Mouse (Mus musculus) right cerebral cortex, adult 18-20 months (tissue): ENCODE results near the gene Mllt10.

ENCODE experiments used
- DNase-seq: peaks from one replicate; pipeline ENCODE4 v3.0.0; 2022; ENCODE audit warnings: mixed read lengths

Mllt10 gene

DNA sequence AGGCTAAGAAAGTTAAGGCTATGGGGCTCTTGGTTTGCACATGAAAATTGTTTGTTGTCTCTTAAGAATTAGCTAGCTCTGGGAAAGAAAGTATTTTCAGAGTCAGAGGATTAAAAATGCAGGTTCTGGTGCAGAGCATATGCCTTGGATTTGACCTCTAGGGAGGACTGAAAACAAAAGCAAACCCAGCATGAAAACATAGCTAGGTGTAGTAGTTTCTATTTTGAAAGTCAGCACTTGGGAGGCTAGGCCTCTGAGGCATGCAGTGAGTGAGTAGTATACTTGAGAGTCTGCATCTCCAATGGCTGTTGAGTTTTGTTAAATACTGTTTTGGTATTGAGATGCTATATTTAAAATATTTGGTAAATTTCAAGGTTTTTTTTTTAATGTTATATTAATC is 39.3 kb downstream of the Mllt10 start:
- no peak for DNase-seq

DNA sequence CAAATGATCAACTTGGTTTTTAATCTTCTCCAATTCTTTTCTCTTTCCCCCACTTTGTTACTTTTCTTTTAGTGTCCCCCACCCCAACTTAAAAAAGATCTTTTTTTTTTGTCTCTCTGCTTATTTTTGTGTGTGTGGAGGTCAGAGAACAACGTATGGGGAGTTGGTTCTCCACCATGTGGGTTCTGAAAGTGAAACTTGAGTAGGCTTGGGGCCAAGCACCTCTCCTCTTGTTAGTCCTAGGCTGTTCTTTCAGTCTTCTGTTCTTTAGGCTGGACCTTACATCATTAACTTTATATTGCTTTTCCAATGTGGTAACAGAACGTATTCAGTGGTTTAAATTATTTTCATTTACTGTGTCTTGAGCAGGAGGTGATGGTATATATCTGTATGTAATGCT is 40.8 kb downstream of the Mllt10 start:
- no peak for DNase-seq

DNA sequence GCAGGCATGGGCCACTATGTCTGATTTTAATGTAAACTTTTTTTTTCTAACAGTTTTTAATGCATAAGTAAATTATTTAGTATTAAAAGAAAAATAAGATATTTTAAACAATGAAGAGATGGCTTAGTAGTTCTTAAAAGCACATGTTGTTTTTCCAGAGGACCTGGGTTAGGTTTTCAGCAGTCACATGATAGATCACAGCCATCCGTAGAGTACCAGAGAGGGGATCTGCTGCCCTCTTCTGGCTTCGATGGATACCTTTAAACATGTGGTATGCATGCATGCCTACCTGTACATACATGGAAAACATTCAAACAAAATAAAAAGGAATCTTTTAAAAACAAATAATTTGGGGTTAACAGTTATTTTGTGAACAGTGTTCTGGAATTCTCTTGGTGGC is 45.9 kb downstream of the Mllt10 start:
- DNase-seq: no peak

DNA sequence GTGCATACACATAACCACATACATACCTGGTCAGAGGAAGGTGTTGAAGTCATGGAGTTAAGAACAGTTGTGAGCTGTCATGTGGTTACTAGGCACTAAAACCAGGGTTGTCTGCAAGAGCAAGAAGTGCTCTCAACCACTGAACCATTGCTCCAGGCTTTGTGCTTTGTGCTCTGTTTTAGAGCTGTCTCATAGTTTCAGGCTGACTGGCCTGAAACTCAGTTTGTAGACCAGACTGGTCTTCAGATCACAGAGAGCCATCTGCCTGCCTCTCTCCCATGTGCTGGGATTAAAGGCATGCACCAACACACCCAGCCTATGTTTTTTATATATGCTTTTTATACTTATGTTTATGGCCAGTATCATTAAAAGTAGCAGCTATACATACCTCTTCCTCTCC is 52.5 kb downstream of the Mllt10 start:
- no peak for DNase-seq

DNA sequence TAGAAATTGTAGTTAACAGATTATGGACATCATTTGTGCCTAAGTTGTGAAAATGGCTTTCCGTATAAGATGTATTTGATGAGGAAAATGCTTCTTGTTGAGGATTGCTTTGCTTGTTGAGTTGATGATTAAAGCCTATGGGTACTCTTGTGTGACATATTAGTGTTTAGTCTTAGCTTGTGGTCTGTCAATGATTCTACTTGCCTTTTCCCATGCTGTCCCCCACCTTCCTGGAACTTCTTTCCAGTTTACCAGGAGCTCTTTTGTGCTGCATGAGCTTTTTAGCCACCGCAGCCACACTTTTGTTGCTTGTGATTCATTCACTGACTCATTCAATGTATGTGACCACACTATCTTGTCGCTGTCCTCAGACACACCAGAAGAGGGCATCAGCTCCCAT is 53.2 kb downstream of the Mllt10 start:
- no peak for DNase-seq

DNA sequence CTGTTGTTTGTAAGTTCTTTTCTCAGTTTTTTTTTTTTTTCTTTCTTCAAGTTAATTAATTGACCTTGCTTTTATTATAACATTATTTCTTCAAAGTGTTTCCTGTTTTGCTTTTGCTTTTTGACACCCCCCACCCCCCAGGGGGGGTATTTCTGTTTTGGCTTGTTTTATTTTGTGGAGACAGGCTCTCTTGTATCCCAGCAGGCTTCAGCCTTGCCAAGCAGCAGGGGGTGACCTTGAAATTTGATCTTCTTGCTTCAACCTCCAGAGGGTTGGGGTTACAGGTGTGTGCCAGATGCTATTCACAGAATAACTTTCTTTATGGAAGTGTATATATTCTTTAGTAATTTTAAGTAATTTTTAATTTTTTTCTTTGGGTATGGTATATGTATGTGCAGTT is 56.4 kb downstream of the Mllt10 start:
- DNase-seq: no peak

DNA sequence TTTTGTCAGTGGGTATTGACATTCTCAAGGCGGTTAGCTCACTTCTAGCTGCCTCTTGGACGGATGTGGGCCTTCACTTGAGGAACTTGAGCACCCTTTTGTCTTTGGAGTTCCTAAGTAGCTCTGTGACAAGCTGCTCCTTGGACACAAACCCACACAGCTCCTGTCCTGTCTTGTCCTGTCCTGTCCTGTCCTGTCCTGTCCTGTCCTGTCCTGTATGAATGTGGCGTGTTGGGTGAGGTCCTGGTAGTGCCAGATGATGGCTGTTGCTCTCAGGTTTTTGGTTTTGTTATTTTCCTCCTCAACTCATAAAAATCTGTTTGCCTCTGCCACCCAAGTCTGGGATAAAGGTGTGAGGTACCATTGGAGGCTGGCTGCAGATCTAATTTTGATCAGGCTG is 61.4 kb downstream of the Mllt10 start:
- no peak for DNase-seq

DNA sequence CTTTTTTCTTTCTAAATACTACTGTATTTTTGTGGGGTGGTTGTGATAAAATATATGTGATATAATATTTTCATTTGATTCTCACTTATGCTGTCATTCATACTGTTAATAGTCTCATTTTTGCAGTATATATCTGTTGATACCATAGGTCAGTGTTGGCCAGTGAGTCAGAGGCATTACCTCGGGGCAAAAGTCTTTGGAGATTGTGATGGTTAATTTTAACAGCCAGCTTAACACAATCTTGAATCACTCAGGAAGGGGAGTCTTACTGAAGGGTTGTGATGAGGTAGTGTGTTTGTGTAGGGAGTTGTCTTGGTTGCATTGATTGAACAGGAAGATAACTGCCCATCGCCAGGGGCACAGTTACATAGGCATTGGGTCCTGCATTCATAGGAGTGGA is 83.1 kb downstream of the Mllt10 start:
- DNase-seq: no peak

DNA sequence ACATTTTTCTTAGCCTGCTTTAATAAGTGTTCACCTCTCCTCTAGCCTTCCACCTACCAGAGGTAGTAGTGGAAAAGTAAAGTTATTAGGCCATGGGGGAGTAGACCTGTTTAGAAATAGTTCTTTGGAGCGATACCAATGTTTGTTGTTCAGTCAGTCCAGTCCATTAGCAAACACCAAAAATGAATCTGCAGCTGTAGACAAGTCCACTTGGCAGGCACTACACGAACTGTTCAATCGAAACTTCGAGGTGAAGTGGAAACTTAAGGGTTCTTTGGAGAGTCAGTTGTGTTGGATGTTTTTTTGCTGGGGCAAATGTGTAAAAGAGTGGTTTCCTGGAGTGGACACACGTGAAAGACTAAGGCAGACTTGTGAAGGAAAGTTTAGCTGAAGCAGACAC is 84.6 kb downstream of the Mllt10 start:
- DNase-seq: no peak

DNA sequence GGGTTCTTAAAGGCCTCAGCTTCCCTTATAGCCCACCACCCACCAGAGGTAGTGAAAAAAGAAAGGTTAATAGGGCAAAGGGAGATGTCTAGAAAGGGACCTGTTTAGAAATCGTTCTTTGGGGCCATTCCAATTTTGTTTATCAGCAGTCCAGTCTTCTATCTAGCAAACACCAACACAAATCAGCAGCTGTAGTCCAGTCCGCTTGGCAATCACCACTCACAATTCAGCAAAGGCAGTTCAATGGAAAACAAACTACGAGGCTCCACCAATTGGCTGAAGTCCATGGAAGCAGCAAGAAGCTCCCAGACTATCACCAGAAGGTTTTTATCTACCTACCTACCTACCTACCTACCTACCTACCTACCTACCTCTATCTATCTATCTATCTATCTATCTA is 101.1 kb downstream of the Mllt10 start:
- no peak for DNase-seq

DNA sequence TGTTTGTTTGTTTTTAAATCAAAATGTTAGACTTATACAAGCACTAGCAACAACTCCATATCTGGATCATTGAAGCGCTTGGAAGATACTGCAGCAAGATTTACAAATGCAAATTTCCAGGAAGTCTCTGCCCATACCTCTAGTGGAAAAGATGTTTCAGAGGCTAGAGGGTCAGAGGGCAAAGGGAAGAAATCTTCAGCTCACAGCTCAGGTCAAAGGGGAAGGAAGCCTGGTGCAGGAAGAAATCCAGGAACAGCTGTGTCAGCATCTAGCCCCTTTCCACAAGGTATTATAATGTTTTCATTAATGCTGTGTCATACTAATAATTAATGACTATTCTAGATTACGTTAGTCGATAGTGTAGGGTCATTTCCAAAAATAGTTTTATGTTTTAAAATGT is 104.4 kb downstream of the Mllt10 start:
- DNase-seq: no peak

DNA sequence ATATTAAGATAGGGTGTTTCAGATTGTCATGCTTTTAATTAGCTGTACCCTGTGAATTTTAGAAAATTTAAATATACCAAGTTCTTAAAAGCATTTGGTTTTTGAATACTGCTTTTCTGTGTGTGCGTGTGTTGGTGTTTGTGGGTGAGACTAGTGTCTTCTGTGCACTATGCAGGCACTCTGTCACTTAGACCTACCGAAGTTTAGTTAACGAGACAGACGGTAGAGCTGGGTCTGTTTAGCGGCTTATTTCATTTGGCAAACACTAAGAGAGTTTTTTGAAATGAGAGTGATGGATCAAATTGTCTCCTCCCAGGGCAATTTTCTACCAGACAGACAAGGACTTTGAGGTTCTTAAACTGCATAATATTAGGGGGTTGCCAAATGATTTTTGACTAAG is 106.0 kb downstream of the Mllt10 start:
- no peak for DNase-seq

DNA sequence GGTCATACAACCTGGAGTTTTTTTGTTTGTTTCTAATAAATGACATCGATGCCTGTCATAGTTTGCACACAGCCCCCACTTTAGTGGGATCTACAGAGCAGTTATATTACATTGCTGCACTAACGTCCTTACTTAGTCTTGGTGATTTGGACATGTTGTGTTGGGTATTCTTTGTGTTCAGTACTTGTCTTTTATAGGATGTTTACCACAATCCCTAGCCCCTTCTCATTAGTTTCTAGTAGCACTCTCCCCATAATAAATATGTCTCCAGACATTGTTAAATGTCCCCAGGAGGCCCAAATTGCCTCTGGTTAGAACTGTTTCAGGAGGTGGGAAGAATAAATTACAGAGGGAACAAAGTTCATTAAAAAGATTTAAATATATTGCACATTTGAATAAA is 110.5 kb downstream of the Mllt10 start:
- no peak for DNase-seq

DNA sequence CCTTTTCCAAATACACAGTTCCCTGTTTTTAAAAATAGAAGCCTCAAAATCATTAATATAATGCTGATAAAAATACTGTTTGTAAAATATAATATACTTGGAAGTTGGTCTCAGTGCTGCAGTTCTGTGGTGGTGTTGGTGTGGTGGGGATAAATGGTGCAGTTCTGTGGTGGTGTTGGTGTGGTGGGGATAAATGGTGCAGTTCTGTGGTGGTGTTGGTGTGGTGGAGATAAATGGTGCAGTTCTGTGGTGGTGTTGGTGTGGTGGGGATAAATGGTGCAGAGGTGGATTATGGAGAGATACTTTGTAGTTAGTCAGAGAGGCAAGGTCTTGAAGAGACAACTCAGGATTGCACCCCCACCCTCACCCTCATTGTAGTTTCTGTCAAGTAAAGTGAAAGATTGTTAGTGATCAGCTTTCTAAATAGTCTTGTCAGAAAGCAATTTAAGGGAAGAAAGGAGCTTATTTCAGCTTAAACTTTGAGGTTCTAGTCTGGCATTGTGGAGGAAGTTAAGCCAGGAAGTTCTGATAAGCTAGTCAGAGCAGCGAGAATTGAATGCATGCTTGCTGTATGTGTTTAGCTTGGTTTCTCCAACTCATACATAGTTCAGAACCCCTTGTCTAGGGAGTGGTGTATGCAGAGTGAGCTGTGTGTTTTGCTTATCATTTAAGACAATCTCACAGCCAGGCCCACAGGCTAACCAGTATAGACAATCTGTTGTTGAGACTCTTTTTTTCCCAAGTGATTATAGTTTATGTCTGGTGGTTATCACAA is 114.3 kb downstream of the Mllt10 start:
- no peak for DNase-seq

DNA sequence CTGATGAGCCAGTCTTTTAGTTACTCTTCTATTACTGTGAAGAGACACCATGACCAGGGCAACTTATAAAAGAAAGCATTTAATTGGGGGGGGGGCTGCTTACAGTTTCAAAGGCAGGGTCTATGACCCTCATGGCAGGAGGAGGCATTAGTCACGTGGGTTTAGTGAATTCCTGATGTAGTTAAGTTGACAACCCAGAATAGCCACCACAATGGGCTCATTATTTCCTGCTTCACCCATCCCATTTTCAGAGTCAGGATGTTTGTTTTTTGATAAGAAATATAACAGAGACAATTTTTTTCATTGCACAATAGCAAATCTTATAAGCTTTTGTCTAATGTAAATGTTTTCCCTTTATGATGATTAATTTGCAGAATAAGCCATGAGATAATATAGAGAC is 120.2 kb downstream of the Mllt10 start:
- DNase-seq: no peak

DNA sequence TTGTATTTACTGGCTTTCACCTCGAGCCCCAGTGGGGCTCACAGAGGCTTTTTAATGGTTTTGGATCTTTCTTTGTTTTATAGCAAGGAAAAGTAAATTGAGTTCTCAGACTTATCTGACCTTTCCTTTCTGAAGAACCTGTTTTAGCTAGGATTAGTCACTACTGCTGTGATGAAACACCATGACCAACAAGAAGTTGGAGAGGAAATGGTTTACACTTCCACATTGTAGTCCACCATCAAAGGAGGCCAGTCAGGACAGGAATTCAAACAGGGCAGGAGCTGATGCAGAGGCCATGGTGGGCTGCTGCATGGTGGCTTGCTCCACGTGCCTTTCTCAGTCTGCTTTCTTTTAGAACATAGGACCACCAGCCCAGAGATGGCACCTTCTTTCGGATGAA is 121.2 kb downstream of the Mllt10 start:
- DNase-seq: no peak

DNA sequence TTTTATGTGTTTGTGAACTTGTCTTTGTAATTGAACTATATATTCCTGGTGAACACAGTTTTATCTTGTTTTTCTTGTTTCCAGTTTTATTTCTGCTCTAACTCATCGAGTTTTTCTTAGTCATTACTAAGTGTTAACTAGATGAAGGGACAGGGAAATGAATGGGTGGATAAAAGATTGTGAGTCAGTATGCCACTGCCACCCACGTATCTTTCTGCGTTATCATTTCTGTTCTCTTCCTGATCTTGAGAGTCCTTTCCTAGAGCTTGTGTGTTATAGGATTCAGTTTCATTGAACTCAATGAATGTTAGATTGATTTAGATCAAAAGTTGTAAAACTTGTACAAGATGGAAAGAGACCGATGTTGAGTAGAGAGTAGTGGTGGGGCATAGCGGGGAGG is 125.3 kb downstream of the Mllt10 start:
- DNase-seq: no peak

DNA sequence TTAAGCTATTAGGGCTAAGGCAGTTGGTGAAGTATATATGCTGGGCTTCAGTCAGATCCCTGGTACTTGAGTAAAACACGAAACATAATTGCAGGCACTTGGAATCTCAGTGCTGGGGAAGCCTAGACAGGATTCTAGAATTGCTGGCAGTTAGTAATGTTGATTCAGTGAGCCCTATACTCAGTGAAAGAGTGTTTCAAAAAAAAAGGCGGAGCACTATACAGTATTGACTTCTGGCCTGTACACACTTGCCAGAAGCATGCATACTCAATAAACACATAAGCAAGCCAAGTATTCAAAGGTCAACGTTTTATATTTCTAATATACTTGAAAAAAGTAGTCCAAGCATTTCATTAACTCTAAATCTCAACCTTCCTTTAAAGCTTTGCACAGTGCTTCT is 126.6 kb downstream of the Mllt10 start:
- no peak for DNase-seq

DNA sequence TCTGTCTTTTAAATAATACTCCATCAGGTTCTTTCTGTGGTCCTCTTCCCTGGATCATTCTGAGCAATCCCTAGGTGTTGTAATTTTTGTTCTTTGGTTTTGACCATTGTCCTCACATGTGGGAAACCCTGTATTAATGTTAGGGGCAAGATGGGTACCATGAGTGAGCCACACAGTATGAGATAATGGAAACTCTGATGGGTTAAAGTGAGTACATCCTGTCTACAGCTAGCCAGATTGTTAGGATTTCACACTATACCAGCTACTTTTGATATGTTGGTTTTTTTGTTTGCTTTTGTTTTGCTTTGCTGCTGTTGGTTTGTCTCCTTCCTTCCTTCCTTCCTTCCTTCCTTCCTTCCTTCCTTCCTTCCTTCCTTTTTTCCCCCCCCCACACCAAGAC is 128.0 kb downstream of the Mllt10 start:
- no peak for DNase-seq

DNA sequence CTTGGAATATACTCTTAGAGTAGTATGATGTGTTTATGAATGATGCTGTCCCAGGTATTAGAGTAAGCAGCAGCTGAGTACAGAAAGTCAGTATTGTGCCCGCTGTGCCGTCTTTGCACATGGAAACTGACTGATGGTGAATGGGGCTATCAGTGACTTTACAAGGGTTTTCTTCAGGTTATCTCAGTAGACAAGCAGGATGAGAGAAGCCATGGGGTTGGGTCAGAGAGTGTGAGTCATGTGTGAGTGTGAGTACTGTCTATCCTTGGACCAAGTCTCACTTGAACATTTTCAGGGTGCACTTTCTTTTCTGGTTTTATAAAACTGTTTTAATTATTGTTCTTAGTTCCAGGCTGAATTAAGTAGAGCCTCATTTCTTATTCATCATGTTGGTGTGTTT is 133.3 kb downstream of the Mllt10 start:
- no peak for DNase-seq

DNA sequence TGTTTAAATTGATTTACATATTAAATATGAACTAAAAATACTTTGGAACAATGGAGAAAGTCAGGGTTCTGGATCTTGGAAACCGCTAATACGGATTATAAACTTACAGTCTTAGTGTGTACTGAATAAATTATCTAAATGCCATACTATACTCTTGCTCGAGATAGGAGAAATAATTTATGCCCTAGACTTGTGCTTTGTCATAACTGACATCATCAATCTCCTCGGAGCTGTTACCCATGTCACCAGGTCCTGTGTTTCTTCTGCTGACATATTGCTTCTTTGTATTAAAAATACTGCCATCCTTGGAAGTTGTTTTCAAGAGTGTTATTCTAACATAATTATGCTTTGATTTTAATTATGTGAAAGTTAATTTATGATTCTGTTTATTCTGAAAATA is 140.2 kb downstream of the Mllt10 start:
- no peak for DNase-seq

DNA sequence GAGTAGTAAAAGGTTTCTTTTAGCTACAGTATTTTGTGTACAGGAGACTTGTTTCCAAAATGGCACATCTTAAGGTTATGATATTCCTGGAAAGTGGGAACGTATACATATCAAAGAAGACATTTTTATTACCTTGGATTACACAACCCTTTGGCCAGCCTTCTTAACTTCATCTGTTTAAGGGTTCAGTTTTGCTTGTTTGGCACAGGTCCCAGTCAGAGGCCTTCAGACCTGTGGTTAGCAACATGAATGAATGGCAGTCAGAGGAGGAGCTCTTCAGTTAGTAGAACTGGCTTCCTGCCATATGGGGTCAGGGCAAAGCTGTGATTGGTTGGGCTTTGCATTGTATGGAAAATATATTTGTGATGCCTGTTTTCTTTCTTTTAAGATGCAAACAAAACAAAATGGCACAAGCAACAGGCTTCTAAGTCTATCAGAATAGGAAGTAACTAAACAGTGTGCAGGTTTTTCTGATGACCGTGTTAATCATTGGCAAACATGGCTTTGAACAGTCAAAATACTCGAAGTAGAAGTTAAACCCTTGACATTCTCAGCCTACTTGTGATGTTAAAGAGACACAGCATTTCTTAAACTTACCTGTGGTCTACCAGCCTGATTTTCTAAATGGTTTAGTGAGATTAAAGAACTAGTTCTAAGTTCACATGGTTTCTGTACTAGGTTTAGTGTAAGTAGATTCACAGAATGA is 140.8 kb downstream of the Mllt10 start:
- DNase-seq: no peak

DNA sequence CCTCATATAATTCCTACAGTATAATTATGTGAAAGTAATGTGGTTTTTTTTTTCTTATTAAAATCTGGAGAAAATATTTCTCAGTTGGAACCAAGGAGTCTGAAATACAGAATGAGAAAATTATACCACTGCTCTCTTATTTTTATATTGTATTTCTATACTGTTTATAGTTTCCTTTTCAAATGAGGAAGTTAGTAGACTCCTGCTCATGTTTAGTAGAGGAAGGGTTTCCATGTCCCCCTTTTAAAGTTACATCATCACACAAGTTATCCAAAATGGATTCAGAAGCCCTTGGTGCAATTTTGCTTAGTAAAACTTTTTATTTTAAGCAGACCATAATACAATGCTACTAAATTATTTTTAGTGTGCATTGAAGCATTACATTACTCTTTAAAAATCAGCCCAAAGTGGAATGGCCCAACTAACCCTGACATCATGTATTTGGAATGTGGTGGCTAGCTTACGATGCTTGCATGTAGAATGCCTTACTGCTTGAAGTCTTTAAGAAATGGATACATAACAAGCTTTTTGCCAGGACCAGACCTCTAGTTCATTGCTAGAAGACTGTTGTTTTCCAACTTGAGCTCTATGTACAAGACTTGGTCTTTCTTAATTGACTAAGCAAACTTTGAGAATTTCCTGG is 146.9 kb downstream of the Mllt10 start:
- DNase-seq: no peak

DNA sequence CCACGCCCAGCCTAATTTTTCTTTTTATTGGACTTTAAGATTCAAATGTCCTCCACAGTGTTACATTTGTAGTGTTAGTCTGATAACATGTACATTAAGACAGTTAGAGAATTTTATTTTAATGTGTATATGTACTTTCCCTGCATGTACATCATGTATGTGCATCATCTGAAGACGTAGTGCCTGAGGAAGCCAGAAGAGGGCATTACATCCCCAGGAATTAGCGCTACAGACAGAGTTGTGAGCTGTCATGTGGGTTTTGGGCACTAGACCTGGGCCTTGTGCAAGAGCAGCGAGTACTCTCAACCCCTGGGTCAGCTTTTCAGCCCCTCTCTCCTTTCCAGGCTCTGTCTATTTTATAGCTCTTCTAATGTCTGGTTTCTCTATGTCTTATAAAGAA is 147.9 kb downstream of the Mllt10 start:
- no peak for DNase-seq
